Mouse (Mus musculus): Measurements from ENCODE around the gene Paqr5. TPM values are rescaled to one million over a fixed set of nuclear protein-coding genes. Genes with fewer than 3 reads are reported as not detected.

The Paqr5 gene
- total RNA-seq, 1 experiment from 2014 or later: 12.0 TPM

- no peak for DNase-seq
These were observed 66.6 kb downstream of the Paqr5 start for GRCm38 (mm10) chr9:61959921-61960569.

GRCm38 (mm10) chr9:61954707-61955106, 71.9 kb downstream of the Paqr5 start:
- no peak for DNase-seq

- no peak for DNase-seq
These were observed 74.4 kb downstream of the Paqr5 start for GRCm38 (mm10) chr9:61952241-61952640.

- peak; percentile 73 for DNase-seq
These were observed 79.0 kb downstream of the Paqr5 start for GRCm38 (mm10) chr9:61947402-61948346.

GRCm38 (mm10) chr9:61946623-61947401, 79.8 kb downstream of the Paqr5 start, which contains the start of gene Kif23:
TSS of gene Kif23 (minus strand) at chr9:61946774.
- peak; percentile 99 for DNase-seq

GRCm38 (mm10) chr9:61945973-61946611, 80.6 kb downstream of the Paqr5 start:
- peak; percentile 18 for DNase-seq

- no peak for DNase-seq
These were observed 85.6 kb downstream of the Paqr5 start for GRCm38 (mm10) chr9:61941054-61941453.

GRCm38 (mm10) chr9:61933333-61933732, 93.3 kb downstream of the Paqr5 start:
- no peak for DNase-seq

- DNase-seq: no peak
These were observed 94.6 kb downstream of the Paqr5 start for GRCm38 (mm10) chr9:61932009-61932408.

GRCm38 (mm10) chr9:61925086-61925660, 101.5 kb downstream of the Paqr5 start:
- no peak for DNase-seq

- no peak for DNase-seq
These were observed 106.3 kb downstream of the Paqr5 start for GRCm38 (mm10) chr9:61920331-61920730.

GRCm38 (mm10) chr9:61919464-61919863, 107.2 kb downstream of the Paqr5 start:
- no peak for DNase-seq

GRCm38 (mm10) chr9:61917436-61917835, 109.2 kb downstream of the Paqr5 start:
- DNase-seq: no peak

GRCm38 (mm10) chr9:61916986-61917385, 109.7 kb downstream of the Paqr5 start:
- DNase-seq: no peak

- DNase-seq: no peak
These were observed 111.2 kb downstream of the Paqr5 start for GRCm38 (mm10) chr9:61915393-61916005.

- no peak for DNase-seq
These were observed 111.7 kb downstream of the Paqr5 start for GRCm38 (mm10) chr9:61914917-61915300.

- DNase-seq: peak; percentile 95
These were observed 112.3 kb downstream of the Paqr5 start, which contains the start of gene Rplp1 for GRCm38 (mm10) chr9:61914203-61914916. TSS of gene Rplp1 (minus strand) at chr9:61914542.

- DNase-seq: no peak
These were observed 115.1 kb downstream of the Paqr5 start for GRCm38 (mm10) chr9:61911300-61912128.

GRCm38 (mm10) chr9:61910526-61911256, 116.0 kb downstream of the Paqr5 start:
- peak; percentile 28 for DNase-seq
